Mouse (Mus musculus): ENCODE results near the gene Zc3h18. TPM values are rescaled to one million over a fixed set of nuclear protein-coding genes. Genes with fewer than 3 reads are reported as not detected.

The Zc3h18 gene
- polyA plus RNA-seq (2014; fragmentation: Illumina TruSeq; extraction: RNeasy Lipid Tissue Mini Kit (QIAGEN cat#74804); ENCODE audit: insufficient read depth, low read depth, low replicate concordance): 12.5 TPM

GRCm38 (mm10) chr8:122376365-122377231, at the start of gene Zc3h18:
Gene Zc3h18 (plus strand): TSS chr8:122376609.

GRCm38 (mm10) chr8:122360696-122361416, 15.6 kb upstream of the Zc3h18 start, which contains the start of gene Trhr2:
Gene Trhr2 (minus strand): TSS chr8:122360746.

GRCm38 (mm10) chr8:122421376-122422070, 45.1 kb downstream of the Zc3h18 start, which contains the start of gene Il17c:
Gene Il17c (plus strand): TSS chr8:122422020.

GRCm38 (mm10) chr8:122432443-122433268, 56.2 kb downstream of the Zc3h18 start, which contains the start of gene Cyba:
Gene Cyba (minus strand): TSS chr8:122432930.

GRCm38 (mm10) chr8:122443262-122444006, 67.0 kb downstream of the Zc3h18 start, which contains the start of gene Mvd:
Gene Mvd (minus strand): TSS chr8:122443422.

GRCm38 (mm10) chr8:122460524-122461472, 84.4 kb downstream of the Zc3h18 start, which contains the start of gene Snai3:
Gene Snai3 (minus strand): TSS chr8:122460733.

Other genes starting within 250 kb of the Zc3h18 start
- 5.1 TPM for gene Zfpm1, start 94.5 kb upstream of the Zc3h18 start, polyA plus RNA-seq (2014; fragmentation: Illumina TruSeq; extraction: RNeasy Lipid Tissue Mini Kit (QIAGEN cat#74804); ENCODE audit: insufficient read depth, low read depth, low replicate concordance)
- not detected for gene Trhr2, start 15.9 kb upstream of the Zc3h18 start, polyA plus RNA-seq (2014; fragmentation: Illumina TruSeq; extraction: RNeasy Lipid Tissue Mini Kit (QIAGEN cat#74804); ENCODE audit: insufficient read depth, low read depth, low replicate concordance)
- gene Il17c, start 45.4 kb downstream of the Zc3h18 start, polyA plus RNA-seq (2014; fragmentation: Illumina TruSeq; extraction: RNeasy Lipid Tissue Mini Kit (QIAGEN cat#74804); ENCODE audit: insufficient read depth, low read depth, low replicate concordance): not detected
- 309 TPM for gene Cyba, start 56.3 kb downstream of the Zc3h18 start, polyA plus RNA-seq (2014; fragmentation: Illumina TruSeq; extraction: RNeasy Lipid Tissue Mini Kit (QIAGEN cat#74804); ENCODE audit: insufficient read depth, low read depth, low replicate concordance)
- gene Mvd, start 66.8 kb downstream of the Zc3h18 start, polyA plus RNA-seq (2014; fragmentation: Illumina TruSeq; extraction: RNeasy Lipid Tissue Mini Kit (QIAGEN cat#74804); ENCODE audit: insufficient read depth, low read depth, low replicate concordance): 15.7 TPM
- 0.38 TPM for gene Snai3, start 84.1 kb downstream of the Zc3h18 start, polyA plus RNA-seq (2014; fragmentation: Illumina TruSeq; extraction: RNeasy Lipid Tissue Mini Kit (QIAGEN cat#74804); ENCODE audit: insufficient read depth, low read depth, low replicate concordance)
- gene Rnf166, start 99.5 kb downstream of the Zc3h18 start, polyA plus RNA-seq (2014; fragmentation: Illumina TruSeq; extraction: RNeasy Lipid Tissue Mini Kit (QIAGEN cat#74804); ENCODE audit: insufficient read depth, low read depth, low replicate concordance): 25.3 TPM
- 12.7 TPM for gene Ctu2, start 99.5 kb downstream of the Zc3h18 start, polyA plus RNA-seq (2014; fragmentation: Illumina TruSeq; extraction: RNeasy Lipid Tissue Mini Kit (QIAGEN cat#74804); ENCODE audit: insufficient read depth, low read depth, low replicate concordance)
- gene Piezo1, start 174.7 kb downstream of the Zc3h18 start, polyA plus RNA-seq (2014; fragmentation: Illumina TruSeq; extraction: RNeasy Lipid Tissue Mini Kit (QIAGEN cat#74804); ENCODE audit: insufficient read depth, low read depth, low replicate concordance): 35.9 TPM
- gene Cdt1, start 191.4 kb downstream of the Zc3h18 start, polyA plus RNA-seq (2014; fragmentation: Illumina TruSeq; extraction: RNeasy Lipid Tissue Mini Kit (QIAGEN cat#74804); ENCODE audit: insufficient read depth, low read depth, low replicate concordance): 5.7 TPM
- 101 TPM for gene Aprt, start 200.3 kb downstream of the Zc3h18 start, polyA plus RNA-seq (2014; fragmentation: Illumina TruSeq; extraction: RNeasy Lipid Tissue Mini Kit (QIAGEN cat#74804); ENCODE audit: insufficient read depth, low read depth, low replicate concordance)
- 6.9 TPM for gene Galns, start 234.9 kb downstream of the Zc3h18 start, polyA plus RNA-seq (2014; fragmentation: Illumina TruSeq; extraction: RNeasy Lipid Tissue Mini Kit (QIAGEN cat#74804); ENCODE audit: insufficient read depth, low read depth, low replicate concordance)
- 63.9 TPM for gene Trappc2l, start 235.0 kb downstream of the Zc3h18 start, polyA plus RNA-seq (2014; fragmentation: Illumina TruSeq; extraction: RNeasy Lipid Tissue Mini Kit (QIAGEN cat#74804); ENCODE audit: insufficient read depth, low read depth, low replicate concordance)
- 0.21 TPM for gene Pabpn1l, start 246.1 kb downstream of the Zc3h18 start, polyA plus RNA-seq (2014; fragmentation: Illumina TruSeq; extraction: RNeasy Lipid Tissue Mini Kit (QIAGEN cat#74804); ENCODE audit: insufficient read depth, low read depth, low replicate concordance)